Mouse (Mus musculus) heart, postnatal 25 days (tissue): Measurements from ENCODE around the gene Zscan5b. TPM values are rescaled to one million over a fixed set of nuclear protein-coding genes. Genes with fewer than 3 reads are reported as not detected.
"Not testable (repeated sequence)": the region's sequence is repeated elsewhere in the genome, so short reads cannot be mapped to it uniquely, and the experiment has no call there.

Experiments used
- DNase-seq: peaks from one replicate; pipeline ENCODE4 v3.0.0; 2022; ENCODE audit warnings: low spot score
- intact Hi-C: fragments of 180-260 bp; cut with DNase I; formaldehyde crosslinking; loops from one replicate; pipeline ENCODE4 v1.15.1; 2025
- total RNA-seq, 2 experiments: library from RNA; stranded (reverse); gene quantifications; 2 replicates each; pipeline ENCODE4 v1.2.3; 2021

The Zscan5b gene
- total RNA-seq, 2 experiments from 2014 or later: not detected

- intact Hi-C loops: loop anchor here (2.0 kb wide), 1 partner anchor 43 kb away; no protein-coding TSS in a partner anchor
- DNase-seq: no peak
Measured at GRCm38 (mm10) chr7:6239787-6240186, 17.7 kb downstream of the Zscan5b start.

GRCm38 (mm10) chr7:6240841-6241425 lies 18.9 kb downstream of the Zscan5b start:
- intact Hi-C loops: loop anchor here (2.0 kb wide), 1 partner anchor 42 kb away; no protein-coding TSS in a partner anchor
- DNase-seq: not testable (repeated sequence)

DNA sequence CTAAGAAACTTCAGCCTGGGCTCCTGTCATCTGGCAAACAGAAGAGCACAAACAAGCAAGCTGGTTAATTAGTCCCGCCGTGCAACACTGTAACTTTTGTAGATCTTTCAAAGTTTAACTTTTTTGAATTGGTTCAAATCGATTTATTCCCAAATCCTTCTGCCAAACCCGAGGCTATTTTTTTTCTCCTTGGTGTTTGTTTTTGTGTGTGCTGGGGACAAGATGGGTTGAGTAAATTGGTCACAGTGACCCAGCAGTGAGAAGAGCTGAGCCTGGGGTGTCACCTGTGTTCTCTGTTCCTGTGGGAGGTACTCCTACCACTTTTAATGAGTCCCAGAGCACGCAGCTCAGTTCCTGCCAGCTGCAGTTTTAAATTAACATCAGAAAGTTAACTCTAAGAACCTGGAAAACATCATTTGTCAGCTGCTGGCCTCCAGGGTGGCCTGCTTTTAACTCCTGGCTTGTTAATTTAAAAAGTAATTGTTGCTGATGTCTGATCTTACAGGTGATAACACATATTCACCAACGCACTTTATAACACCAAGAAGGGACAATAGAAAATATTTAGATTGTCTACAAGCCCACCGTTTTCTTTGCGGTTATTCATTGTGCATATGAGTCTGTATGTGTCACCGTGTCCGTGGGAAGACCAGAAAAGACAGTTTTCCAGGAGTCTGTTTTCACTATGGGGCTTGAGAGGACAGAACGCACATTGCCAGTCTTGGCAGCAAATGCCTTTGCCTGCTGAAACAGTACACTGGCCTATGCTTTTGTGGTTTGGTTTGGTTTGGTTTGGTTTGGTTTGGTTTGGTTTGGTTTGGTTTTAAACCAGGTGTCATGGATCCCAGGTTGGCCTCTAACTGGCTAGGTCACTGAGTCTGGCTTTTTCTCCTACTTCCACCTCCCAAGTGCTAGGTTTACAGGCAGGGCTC lies 22.5 kb downstream of the Zscan5b start:
- intact Hi-C loops: no loop called here
- no peak for DNase-seq

DNA sequence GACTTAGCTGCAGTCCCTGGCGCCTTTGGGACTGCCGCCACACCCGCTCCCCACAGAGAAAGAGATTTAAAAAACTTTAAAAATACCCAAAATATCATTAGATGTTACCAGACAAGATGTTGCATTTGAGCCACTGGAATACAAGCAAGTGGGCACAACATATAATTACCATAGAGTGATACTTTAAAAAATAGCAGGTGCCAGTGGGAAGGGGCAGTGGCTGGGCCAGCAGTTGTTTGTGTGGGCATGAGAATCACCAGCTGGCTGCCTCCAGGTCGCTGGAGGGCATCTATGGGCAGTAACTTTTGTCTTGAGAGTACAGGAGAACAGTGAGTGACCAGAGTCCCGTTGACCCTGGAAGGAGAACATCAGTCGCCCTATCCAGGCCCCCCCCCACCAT lies 30.3 kb downstream of the Zscan5b start, which contains the start of gene Epp13:
Gene Epp13 (plus strand): TSS at position 301 of the 400 bp plus-strand sequence.
- intact Hi-C loops: no loop called here
- no peak for DNase-seq

GRCm38 (mm10) chr7:6254451-6254850 lies 32.4 kb downstream of the Zscan5b start:
- intact Hi-C loops: no loop called here
- no peak for DNase-seq

- intact Hi-C loops: no loop called here
Measured at GRCm38 (mm10) chr7:6257386-6257785, 35.3 kb downstream of the Zscan5b start.

GRCm38 (mm10) chr7:6258232-6259220 lies 36.4 kb downstream of the Zscan5b start:
- intact Hi-C loops: no loop called here
- DNase-seq: no peak

More at GRCm38 (mm10) chr7:6257386-6257785, 35.3 kb downstream of the Zscan5b start:
- no peak for DNase-seq

GRCm38 (mm10) chr7:6260004-6260403 lies 37.9 kb downstream of the Zscan5b start:
- DNase-seq, intact Hi-C loops: not testable (repeated sequence)

DNA sequence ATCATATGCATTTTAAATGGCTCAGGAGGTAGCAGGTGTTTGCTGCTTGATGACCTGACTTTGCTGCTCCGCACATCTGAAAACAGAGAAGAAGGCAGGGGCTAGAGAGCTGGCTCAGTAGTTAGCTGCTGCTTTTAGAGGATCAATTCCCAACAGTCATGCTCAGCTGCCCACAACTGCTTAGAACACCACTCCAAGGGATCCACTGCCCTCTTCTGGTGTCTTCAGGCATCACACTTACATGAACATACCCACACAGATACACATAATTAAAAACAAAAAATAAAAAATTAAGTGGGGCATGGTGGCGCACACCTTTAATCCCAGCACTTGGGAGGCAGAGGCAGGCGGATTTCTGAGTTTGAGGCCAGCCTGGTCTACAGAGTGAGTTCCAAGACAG lies 40.0 kb downstream of the Zscan5b start:
- DNase-seq: no peak
- intact Hi-C loops: no loop called here

DNA sequence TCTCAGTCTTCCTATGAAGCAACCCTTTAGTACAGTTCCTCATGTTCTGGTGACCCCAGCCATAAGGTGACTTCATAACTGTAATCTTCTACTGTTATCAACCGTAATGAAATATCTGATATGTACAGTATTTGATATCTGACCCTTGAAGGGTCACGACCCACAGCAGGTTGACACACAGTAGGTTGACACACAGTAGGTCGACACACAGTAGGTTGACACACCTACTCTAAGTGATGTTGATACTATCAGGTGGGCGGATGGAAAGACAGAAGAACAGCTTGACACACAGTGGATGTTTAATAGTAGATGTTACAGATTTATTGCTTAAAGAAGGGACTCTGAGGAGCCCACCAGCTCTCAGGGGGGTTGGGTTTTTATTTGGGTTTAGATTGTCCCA lies 40.9 kb downstream of the Zscan5b start:
- DNase-seq: no peak
- intact Hi-C loops: no loop called here

DNA sequence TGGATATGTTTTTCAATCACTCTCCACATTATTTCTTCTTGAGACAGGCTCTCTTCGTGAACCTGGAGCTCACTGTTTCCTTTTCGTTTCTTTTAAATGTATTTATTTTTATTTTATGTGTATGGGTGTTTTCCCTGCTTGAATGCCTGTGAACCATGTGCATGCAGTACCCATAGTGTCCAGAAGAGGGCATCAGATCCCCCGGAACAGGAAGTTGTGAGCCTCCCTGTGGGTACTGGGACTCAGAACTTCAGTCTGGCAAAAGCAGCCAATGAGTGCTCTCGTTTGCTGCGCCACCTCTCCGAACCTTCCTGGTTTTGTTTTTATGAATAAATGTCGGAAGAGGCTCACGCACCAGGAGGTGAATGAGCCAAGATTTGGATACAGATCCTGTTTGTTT lies 43.6 kb downstream of the Zscan5b start:
- intact Hi-C loops: no loop called here
- DNase-seq: no peak

GRCm38 (mm10) chr7:6277906-6278305 lies 55.8 kb downstream of the Zscan5b start:
- DNase-seq: no peak
- intact Hi-C loops: no loop called here

DNA sequence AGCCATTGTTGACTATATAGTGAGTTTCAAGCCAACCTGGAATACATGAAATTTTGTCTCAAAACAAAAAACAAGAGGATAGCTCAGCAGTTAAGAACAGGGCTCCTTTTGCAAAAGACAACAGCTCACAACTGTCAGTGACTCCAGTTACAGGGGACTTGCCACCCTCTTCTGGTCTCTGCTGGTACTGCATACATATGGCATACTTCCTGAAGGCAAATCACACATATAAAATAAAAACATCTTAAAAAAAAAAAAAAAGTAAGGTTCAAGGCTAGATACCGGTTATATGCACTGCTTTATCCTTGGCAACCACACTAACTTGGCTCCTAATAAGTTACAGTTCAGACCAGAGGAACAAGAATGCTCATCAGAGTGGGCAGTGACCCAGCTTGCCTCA lies 60.7 kb downstream of the Zscan5b start:
- intact Hi-C loops: loop anchor here (2.0 to 10.0 kb wide), 5 partner anchors 42 to 1012 kb away; partner anchors contain the start of genes Gm20715 and Zfp28
- DNase-seq: no peak

DNA sequence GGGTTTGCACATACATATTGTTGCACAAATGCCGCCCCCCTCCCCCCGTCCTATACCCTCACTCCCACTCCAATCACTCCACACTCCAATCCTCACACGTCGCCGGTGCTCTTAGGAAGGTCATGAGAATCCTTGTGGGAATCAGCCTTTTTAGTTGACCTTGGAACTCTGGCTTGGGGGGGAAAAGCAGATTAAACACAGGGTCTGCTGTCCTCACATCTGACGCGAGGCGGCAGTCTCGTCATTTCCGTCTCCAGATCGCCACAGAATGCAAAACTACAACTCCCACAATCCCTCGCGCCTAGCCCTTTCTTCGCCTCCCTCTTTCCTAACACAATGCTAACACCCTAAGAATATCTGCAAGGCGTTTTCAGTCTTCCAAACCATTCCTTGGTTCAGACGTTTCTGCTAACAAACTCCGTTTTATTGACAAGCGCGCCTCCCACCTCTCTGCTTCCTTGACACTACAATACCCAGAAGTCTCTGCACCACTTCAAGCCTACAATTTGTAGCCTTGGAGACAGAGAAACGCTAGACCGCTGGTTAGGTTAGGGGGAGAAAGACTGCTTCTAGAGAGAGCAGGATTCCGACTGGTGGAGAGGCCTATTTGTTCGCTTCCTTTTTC lies 61.5 kb downstream of the Zscan5b start:
- intact Hi-C loops: loop anchor here (2.0 to 10.0 kb wide), 5 partner anchors 43 to 1011 kb away; partner anchors contain the start of genes Gm20715 and Zfp28
- DNase-seq: peak; percentile 49

DNA sequence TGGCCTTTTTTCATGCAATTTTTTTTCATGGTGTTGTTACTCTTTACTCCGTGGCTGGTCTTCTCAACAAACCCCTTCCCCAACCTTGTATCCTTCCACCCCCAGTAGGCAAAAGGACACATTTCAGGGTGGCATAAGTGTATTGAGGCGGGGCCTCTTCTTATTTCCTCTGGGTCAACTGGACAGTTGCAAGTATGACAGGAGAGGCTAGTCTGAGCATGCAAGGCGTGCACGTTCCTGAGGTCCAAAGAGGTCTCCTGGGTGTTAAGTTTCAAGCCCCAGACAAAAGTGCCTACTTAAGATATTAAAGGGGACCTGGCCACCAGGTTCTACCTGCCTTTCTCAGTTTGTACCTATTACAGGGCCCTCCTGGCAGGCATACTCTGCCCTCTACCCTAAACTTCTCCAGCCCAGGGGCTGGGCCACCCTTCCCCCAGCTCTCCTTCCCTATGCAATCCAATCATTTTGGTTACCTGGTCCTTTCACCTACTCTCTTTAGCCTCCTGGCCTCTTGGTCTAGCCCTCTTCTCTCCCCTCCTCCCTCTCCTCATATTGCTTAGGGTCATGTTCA lies 62.4 kb downstream of the Zscan5b start:
- DNase-seq: no peak
- intact Hi-C loops: loop anchor here (5.0 to 10.0 kb wide), 6 partner anchors 100 to 1010 kb away; partner anchors contain the start of genes Gm20715, Zfp28 and Zfp954

DNA sequence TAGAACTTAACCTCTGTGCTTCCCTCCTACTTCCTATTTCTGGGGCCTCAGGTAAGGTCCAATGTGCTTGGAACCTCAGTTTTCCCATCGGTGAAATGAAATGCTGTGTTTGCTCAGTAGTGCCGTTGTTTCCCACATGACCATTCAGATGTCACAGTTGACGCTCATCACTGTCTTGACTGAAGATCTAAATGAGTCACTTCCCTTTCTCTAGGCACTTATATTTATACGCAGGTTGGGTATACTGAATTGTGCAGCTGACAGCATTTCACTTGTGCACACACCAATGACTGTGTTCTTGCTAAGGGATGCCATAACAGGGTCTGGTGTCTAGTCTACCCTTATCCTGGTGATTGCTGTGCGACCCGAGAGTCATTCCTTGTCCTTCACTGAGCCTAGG lies 63.3 kb downstream of the Zscan5b start:
- DNase-seq: no peak
- intact Hi-C loops: loop anchor here (5.0 to 10.0 kb wide), 6 partner anchors 99 to 1009 kb away; partner anchors contain the start of genes Gm20715, Zfp28 and Zfp954

GRCm38 (mm10) chr7:6285842-6286705 lies 64.0 kb downstream of the Zscan5b start, which contains the start of gene Zfp667:
Gene Zfp667, plus strand, starts transcription at chr7:6286579.
- intact Hi-C loops: loop anchor here (2.0 to 10.0 kb wide), 7 partner anchors 47 to 1009 kb away; partner anchors contain the start of genes Gm20715, Zfp28 and Zfp954
- peak; percentile 96 for DNase-seq
